Mouse (Mus musculus) intestine, embryonic 16.5 days (tissue): ENCODE data around the gene Zkscan7. TPM values are rescaled to one million over a fixed set of nuclear protein-coding genes. Genes with fewer than 3 reads are reported as not detected.

Experiments
- polyA plus RNA-seq: library from polyadenylated mRNA; unstranded; fragments of >200 nt; fragmentation: Nextera tagmentation; extraction: Ambion mirVana; gene quantifications from 2 replicates; pipeline ENCODE4 v1.2.1, GENCODE M21; 2015

The Zkscan7 gene
- polyA plus RNA-seq, 1 experiment from 2014 or later = 3.7 TPM

Other genes starting within 250 kb of the Zkscan7 start
- gene Topaz1, start 138.3 kb upstream of the Zkscan7 start, polyA plus RNA-seq = not detected in 2 replicates
- gene Tcaim, start 80.1 kb upstream of the Zkscan7 start, polyA plus RNA-seq = 5.5 and 5.6 TPM in 2 replicates
- 0.23 TPM in 1 of 2 replicates, not detected in the other for gene Gm35549, start 41.6 kb upstream of the Zkscan7 start, polyA plus RNA-seq
- 41.3 and 41.5 TPM in 2 replicates for gene Zfp445, start 19.7 kb upstream of the Zkscan7 start, polyA plus RNA-seq
- 8.9 and 10.0 TPM in 2 replicates for gene Zfp105, start 37.4 kb downstream of the Zkscan7 start, polyA plus RNA-seq
- 27.6 and 28.3 TPM in 2 replicates for gene 1110059G10Rik, start 65.3 kb downstream of the Zkscan7 start, polyA plus RNA-seq
- gene Kif15, start 65.4 kb downstream of the Zkscan7 start, polyA plus RNA-seq = 29.7 and 34.4 TPM in 2 replicates
- 19.9 and 20.2 TPM in 2 replicates for gene Tmem42, start 135.6 kb downstream of the Zkscan7 start, polyA plus RNA-seq
- 0.37 and 0.42 TPM in 2 replicates for gene Tgm4, start 149.0 kb downstream of the Zkscan7 start, polyA plus RNA-seq
- 75.8 and 76.9 TPM in 2 replicates for gene Zdhhc3, start 227.5 kb downstream of the Zkscan7 start, polyA plus RNA-seq
- 130 and 146 TPM in 2 replicates for gene Exosc7, start 227.5 kb downstream of the Zkscan7 start, polyA plus RNA-seq